Mouse (Mus musculus) ovary, adult 18-20 months (tissue): ENCODE data around the gene Tbx15.

Experiments used
- DNase-seq: peaks from one replicate; pipeline ENCODE4 v3.0.0; 2022; ENCODE audit warnings: low spot score, mixed read lengths

The Tbx15 gene

GRCm38 (mm10) chr3:99387127-99387526, 146.9 kb downstream of the Tbx15 start:
- no peak for DNase-seq
